Mouse (Mus musculus): ENCODE measurements around the gene Cep131.
A peak's percentile ranks its signal among the peaks of the same experiment; 100 is the strongest.

The Cep131 gene

GRCm38 (mm10) chr11:120086702-120087152 lies at the start of gene Cep131:
Gene Cep131 (minus strand): TSS chr11:120086827.
- DNase-seq (ENCODE audit: low spot score in 2 of 2): peak; percentile 97 to 98

GRCm38 (mm10) chr11:120136195-120136594 lies 49.6 kb upstream of the Cep131 start:
- no peak for DNase-seq (ENCODE audit: low spot score in 2 of 2)

- DNase-seq (ENCODE audit: low spot score in 2 of 2): no peak
These were observed 48.4 kb upstream of the Cep131 start for GRCm38 (mm10) chr11:120134847-120135530.

GRCm38 (mm10) chr11:120134148-120134547 lies 47.5 kb upstream of the Cep131 start:
- no peak for DNase-seq (ENCODE audit: low spot score in 2 of 2)

GRCm38 (mm10) chr11:120129281-120129680 lies 42.7 kb upstream of the Cep131 start:
- no peak for DNase-seq (ENCODE audit: low spot score in 2 of 2)

GRCm38 (mm10) chr11:120126845-120127244 lies 40.2 kb upstream of the Cep131 start:
- DNase-seq (ENCODE audit: low spot score in 2 of 2): no peak

- no peak for DNase-seq (ENCODE audit: low spot score in 2 of 2)
These were observed 35.5 kb upstream of the Cep131 start for GRCm38 (mm10) chr11:120122126-120122525.

- DNase-seq (ENCODE audit: low spot score in 2 of 2): peak; percentile 27 to 74
These were observed 34.2 kb upstream of the Cep131 start for GRCm38 (mm10) chr11:120120642-120121420.

GRCm38 (mm10) chr11:120119936-120120541 lies 33.4 kb upstream of the Cep131 start:
- no peak for DNase-seq (ENCODE audit: low spot score in 2 of 2)

- no peak for DNase-seq (ENCODE audit: low spot score in 2 of 2)
These were observed 32.5 kb upstream of the Cep131 start for GRCm38 (mm10) chr11:120119108-120119507.

- no peak for DNase-seq (ENCODE audit: low spot score in 2 of 2)
These were observed 31.0 kb upstream of the Cep131 start for GRCm38 (mm10) chr11:120117626-120118025.

GRCm38 (mm10) chr11:120114488-120115215 lies 28.0 kb upstream of the Cep131 start:
- DNase-seq (ENCODE audit: low spot score in 2 of 2): no peak

GRCm38 (mm10) chr11:120112136-120112535 lies 25.5 kb upstream of the Cep131 start:
- DNase-seq (ENCODE audit: low spot score in 2 of 2): no peak

GRCm38 (mm10) chr11:120111033-120111432 lies 24.4 kb upstream of the Cep131 start:
- peak in 1 of 2 experiments; percentile 80 for DNase-seq (ENCODE audit: low spot score in 2 of 2)

GRCm38 (mm10) chr11:120110554-120110953 lies 23.9 kb upstream of the Cep131 start:
- DNase-seq (ENCODE audit: low spot score in 2 of 2): no peak

- no peak for DNase-seq (ENCODE audit: low spot score in 2 of 2)
These were observed 23.1 kb upstream of the Cep131 start for GRCm38 (mm10) chr11:120109558-120110210.

GRCm38 (mm10) chr11:120107796-120108195 lies 21.2 kb upstream of the Cep131 start:
- DNase-seq (ENCODE audit: low spot score in 2 of 2): no peak

GRCm38 (mm10) chr11:120107026-120107425 lies 20.4 kb upstream of the Cep131 start:
- no peak for DNase-seq (ENCODE audit: low spot score in 2 of 2)

- DNase-seq (ENCODE audit: low spot score in 2 of 2): no peak
These were observed 16.9 kb upstream of the Cep131 start for GRCm38 (mm10) chr11:120103431-120103997.

- DNase-seq (ENCODE audit: low spot score in 2 of 2): peak; percentile 63 to 84
These were observed 14.4 kb upstream of the Cep131 start for GRCm38 (mm10) chr11:120101036-120101435.
